Mouse (Mus musculus) B cell, adult 67 days (primary cell): ENCODE measurements around the gene Atp6v1c2. TPM values are rescaled to one million over a fixed set of nuclear protein-coding genes. Genes with fewer than 3 reads are reported as not detected.

ENCODE experiments used
- total RNA-seq, 2 experiments: library from RNA; stranded (reverse); gene quantifications; 4 replicates each; pipeline ENCODE4 v1.2.4; 2023

The Atp6v1c2 gene
- total RNA-seq, result not detected

DNA sequence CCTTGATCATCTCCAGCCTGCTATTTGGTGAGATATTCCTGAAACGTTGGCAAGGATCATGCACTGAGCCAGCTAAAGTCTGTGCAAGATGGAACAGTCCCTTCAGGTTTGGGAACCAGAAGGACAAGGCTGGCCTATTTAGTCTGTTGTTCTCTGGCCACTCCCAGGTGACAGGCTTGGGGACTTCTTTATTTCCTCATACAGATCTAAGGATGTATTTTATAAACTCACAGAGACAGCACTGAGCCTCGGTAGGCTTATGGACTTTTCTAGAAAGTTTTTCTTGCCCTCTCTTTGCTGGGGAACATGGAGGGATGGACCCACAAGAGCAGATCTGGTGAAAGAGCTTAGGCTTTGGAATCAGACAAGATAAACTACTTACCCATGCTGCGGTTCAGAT lies at the start of gene Atp6v1c2:
Gene Atp6v1c2, minus strand, starts transcription at position 101 of the 400 bp plus-strand sequence.

DNA sequence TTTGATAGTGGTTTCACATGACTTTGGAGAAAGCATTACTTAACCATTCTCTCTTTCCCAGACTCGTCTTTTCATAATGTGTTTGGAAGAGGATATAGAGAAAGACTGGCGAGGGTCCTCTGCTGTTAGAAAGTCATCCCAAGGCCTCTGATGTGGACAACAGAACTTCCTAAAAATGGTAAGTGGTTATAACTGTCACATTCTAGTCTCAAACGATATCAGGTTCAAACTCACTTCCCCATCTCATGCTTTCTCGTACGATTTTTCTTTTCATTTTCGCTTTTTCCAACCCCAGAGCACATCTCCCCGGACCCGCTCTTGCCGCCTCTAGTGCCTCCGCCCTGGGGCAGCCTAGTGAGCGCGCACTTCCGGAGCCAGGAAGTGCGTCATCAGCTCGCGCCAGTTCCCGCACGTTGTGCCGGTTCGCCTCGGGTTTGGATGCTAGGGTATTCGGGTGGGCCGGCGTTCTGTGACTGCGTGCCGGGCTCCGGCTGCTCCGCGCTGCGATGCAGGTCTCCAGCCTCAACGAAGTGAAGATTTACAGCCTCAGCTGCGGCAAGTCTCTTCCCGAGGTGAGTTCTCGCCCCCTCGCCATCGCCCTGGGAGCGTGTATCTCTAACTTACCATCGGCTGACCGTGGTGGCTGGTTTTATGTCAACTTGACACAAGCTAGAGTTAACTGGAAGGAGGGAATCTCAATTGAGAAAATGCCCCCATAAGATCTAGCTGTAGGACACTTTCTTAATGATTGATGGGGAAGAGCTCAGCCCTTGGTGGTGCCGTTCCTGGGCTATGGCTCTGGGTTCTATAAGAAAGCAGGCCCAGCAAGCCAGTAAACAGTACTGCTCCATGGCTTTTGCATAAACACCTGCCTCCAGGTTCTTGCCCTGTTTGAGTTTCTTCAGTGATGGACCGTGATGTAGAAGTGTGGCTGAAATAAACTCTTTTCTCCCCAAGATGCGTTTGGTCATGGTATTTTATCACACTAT lies 19.2 kb upstream of the Atp6v1c2 start, which contains the start of gene Nol10:
Gene Nol10, plus strand, starts transcription at position 411 of the 989 bp plus-strand sequence.

DNA sequence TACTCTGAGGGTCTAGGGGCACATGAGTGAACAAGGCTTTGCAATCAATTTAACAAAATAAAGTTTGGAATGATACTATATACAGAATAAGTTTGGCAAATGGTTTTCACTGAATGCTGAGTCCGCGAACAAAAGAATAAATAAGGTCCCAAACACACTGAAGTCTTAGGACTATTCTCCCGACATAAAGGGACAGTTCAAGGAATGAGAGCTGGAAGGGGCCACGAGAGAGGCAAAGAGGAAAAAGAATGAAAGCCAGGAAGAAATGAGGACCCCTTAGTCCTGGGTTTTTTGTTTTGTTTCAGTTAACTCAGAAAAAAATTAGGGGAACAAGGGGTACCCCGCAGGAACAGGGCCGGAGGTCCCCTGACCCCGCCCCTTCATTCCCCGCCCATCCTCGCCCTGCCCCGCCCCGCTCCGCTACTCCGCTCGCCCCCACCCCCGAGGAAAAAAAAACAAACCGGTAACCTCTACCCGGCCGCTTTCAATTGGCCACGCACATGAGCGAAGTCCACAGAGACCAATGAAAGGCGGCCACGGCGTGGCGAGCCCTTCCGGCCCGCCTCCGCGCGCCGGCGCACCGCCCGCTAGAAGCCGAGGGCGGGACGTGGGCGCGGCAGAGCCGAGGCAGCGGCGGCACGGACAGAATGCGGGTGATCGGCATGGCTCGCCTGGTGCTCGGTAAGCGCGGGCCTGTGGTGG lies 63.0 kb downstream of the Atp6v1c2 start, which contains the start of gene Pdia6:
Gene Pdia6, plus strand, starts transcription at position 575 of the 702 bp plus-strand sequence.

Other genes with a start within 250 kb of the Atp6v1c2 start
- not detected for gene Kcnf1, start 152.5 kb downstream of the Atp6v1c2 start, total RNA-seq
- 100 to 1,000 TPM; 162 to 168 TPM for gene Pdia6, start 62.8 kb downstream of the Atp6v1c2 start, total RNA-seq
- gene Nol10, start 19.1 kb upstream of the Atp6v1c2 start, total RNA-seq, result 10 to 100 TPM; 20.8 to 22.3 TPM
- 100 to 1,000 TPM; 458 to 520 TPM for gene Odc1, start 215.4 kb upstream of the Atp6v1c2 start, total RNA-seq